Mouse (Mus musculus): Measurements from ENCODE around the gene Zfyve21.

DNA sequence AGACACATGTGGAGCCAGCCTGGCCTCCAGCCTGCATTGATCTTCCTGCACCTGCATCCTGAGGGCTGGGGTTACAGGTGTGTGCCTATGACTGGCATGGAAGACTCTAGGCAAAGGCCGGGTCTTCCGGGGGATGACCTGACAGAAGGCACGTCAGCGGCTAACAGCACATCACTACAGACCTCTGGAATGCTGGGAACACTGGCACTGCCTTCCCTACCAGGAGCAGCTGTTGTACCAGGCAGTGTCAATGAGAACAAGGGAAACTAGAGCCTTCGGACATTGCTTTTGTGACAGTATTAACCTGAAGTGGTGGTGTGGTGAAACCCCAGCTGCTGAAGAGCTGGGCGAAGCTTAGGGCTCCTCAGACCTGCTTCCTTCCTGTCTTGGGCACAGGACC, 5.2 kb upstream of the Zfyve21 start:
- no peak for TF ChIP-seq POLR2A (IDR thresholded peaks at IDR 0.05; ENCODE audit: low read depth, low read length)
- TF ChIP-seq CTCF (IDR thresholded peaks at IDR 0.05; ENCODE audit: extremely low read depth, insufficient read length, insufficient replicate concordance, low read depth, low read length) = no peak

Measured in small intestine, adult 2 months (tissue).